Mouse (Mus musculus) liver, embryonic 15.5 days (tissue): ENCODE results near the gene Gm20388. TPM values are rescaled to one million over a fixed set of nuclear protein-coding genes. Genes with fewer than 3 reads are reported as not detected.

Experiments
- ATAC-seq: fragments of 200-750 bp; cut with Nextera tagmentation; 2 replicates; pipeline ENCODE4 v1.8.0; 2017; ENCODE audit warnings: moderate number of reproducible peaks, mild to moderate bottlenecking, moderate library complexity; ENCODE audit not compliant: insufficient read depth
- H3K27ac ChIP-seq: fragments of 300-500 bp; sonication (generic); replicated peaks from 2 replicates; pipeline ENCODE4 v1.5.1; 2015; ENCODE audit warnings: mild to moderate bottlenecking, inconsistent platforms
- H3K27me3 ChIP-seq: fragments of 300-500 bp; sonication (generic); 2 replicates; pipeline ENCODE4 v1.6.1; 2015; ENCODE audit warnings: mild to moderate bottlenecking, inconsistent platforms
- H3K36me3 ChIP-seq: fragments of 300-500 bp; sonication (generic); replicated peaks from 2 replicates; pipeline ENCODE4 v1.6.1; 2015; ENCODE audit warnings: moderate library complexity, mild to moderate bottlenecking, inconsistent platforms
- H3K4me1 ChIP-seq: fragments of 300-500 bp; sonication (generic); replicated peaks from 2 replicates; pipeline ENCODE4 v1.6.1; 2015; ENCODE audit warnings: inconsistent platforms
- H3K4me2 ChIP-seq: fragments of 300-500 bp; sonication (generic); 2 replicates; pipeline ENCODE4 v1.6.1; 2015; ENCODE audit warnings: moderate library complexity, mild to moderate bottlenecking, inconsistent platforms
- H3K4me3 ChIP-seq: fragments of 300-500 bp; sonication (generic); replicated peaks from 2 replicates; pipeline ENCODE4 v1.5.1; 2015; ENCODE audit warnings: mild to moderate bottlenecking, inconsistent platforms
- H3K9ac ChIP-seq: fragments of 300-500 bp; sonication (generic); 2 replicates; pipeline ENCODE4 v1.6.1; 2015; ENCODE audit warnings: moderate library complexity, mild to moderate bottlenecking, inconsistent platforms
- H3K9me3 ChIP-seq: fragments of 300-500 bp; sonication (generic); replicated peaks from 2 replicates; pipeline ENCODE4 v1.6.1; 2016; ENCODE audit warnings: inconsistent platforms
- whole genome bisulfite sequencing: fragments of 180-500 bp; shearing (Covaris S2); methylation state at CpG from one replicate; pipeline ENCODE4 v1.1.7; 2015; ENCODE audit warnings: mixed read lengths; ENCODE audit not compliant: insufficient replicate concordance; 5-methylcytosine and 5-hydroxymethylcytosine counted together
- polyA plus RNA-seq: library from polyadenylated mRNA; unstranded; fragments of >200 nt; fragmentation: Nextera tagmentation; extraction: Ambion mirVana; gene quantifications from 2 replicates; pipeline ENCODE4 v1.2.1, GENCODE M21; 2015

The Gm20388 gene
- polyA plus RNA-seq, 1 experiment from 2014 or later, result not detected

- H3K27me3 ChIP-seq, result no peaks in the 10 kb centered on the region
- no peak within 1 kb of the TSS for H3K4me3 ChIP-seq
- no peak within 1 kb of the TSS for H3K9ac ChIP-seq
- H3K9me3 ChIP-seq, result no peaks in the 10 kb centered on the region
- peaks cover 34% of the 10 kb centered on the region for H3K4me1 ChIP-seq
- H3K4me2 ChIP-seq, result no peak within 1 kb of the TSS; the same call in 1 of the 2 replicates
- 71% methylated on average over 7 of the region's 7 CpGs for WGBS
- ATAC-seq, result no peak
- H3K36me3 ChIP-seq, result peaks cover 4% of the 10 kb centered on the region
- H3K27ac ChIP-seq, result no peak within 1 kb of the TSS
Observed at GRCm38 (mm10) chr8:123062721-123063120, 3152.1 kb downstream of the Gm20388 start, which contains the start of gene Spg7. TSS of gene Spg7 (plus strand) at chr8:123062942.

GRCm38 (mm10) chr8:123064072-123064471, 3153.4 kb downstream of the Gm20388 start:
- Histone ChIP-seq H3K27ac (peak overlapping the region; percentile 95; the same call in 1 of the 2 replicates), H3K4me2 (peak overlapping the region; percentile 82), H3K27me3 (no peaks in the 10 kb centered on the region), H3K4me3 (peak overlapping the region; percentile 97), H3K9me3 (no peaks in the 10 kb centered on the region), H3K9ac (peak overlapping the region; percentile 96; the same call in 1 of the 2 replicates), H3K4me1 (peaks cover 36% of the 10 kb centered on the region), H3K36me3 (peaks cover 13% of the 10 kb centered on the region)
- 85% methylated on average over 4 of the region's 4 CpGs for WGBS
- ATAC-seq, result no peak

GRCm38 (mm10) chr8:123064809-123065213, 3154.2 kb downstream of the Gm20388 start:
- Histone ChIP-seq H3K4me1 (peaks cover 36% of the 10 kb centered on the region), H3K27ac (peak overlapping the region; percentile 95)

GRCm38 (mm10) chr8:123065214-123066100, 3154.8 kb downstream of the Gm20388 start:
- Histone ChIP-seq H3K27me3 (no peaks in the 10 kb centered on the region), H3K9ac (peak overlapping the region; percentile 96), H3K4me2 (peak overlapping the region; percentile 82), H3K36me3 (peaks cover 18% of the 10 kb centered on the region), H3K4me3 (peak overlapping the region; percentile 97), H3K9me3 (no peaks in the 10 kb centered on the region), H3K27ac (peak overlapping the region; percentile 95), H3K4me1 (peaks cover 36% of the 10 kb centered on the region)
- ATAC-seq, result peak; percentile 98
- under 1% methylated on average over 84 of the region's 84 CpGs for WGBS

More at GRCm38 (mm10) chr8:123064809-123065213, 3154.2 kb downstream of the Gm20388 start:
- H3K4me2 ChIP-seq, result peak overlapping the region; percentile 82
- peak; percentile 24 for ATAC-seq
- no peaks in the 10 kb centered on the region for H3K9me3 ChIP-seq
- peak overlapping the region; percentile 96 for H3K9ac ChIP-seq
- under 1% methylated on average over 14 of the region's 14 CpGs for WGBS
- H3K27me3 ChIP-seq, result no peaks in the 10 kb centered on the region
- H3K4me3 ChIP-seq, result peak overlapping the region; percentile 97
- peaks cover 15% of the 10 kb centered on the region for H3K36me3 ChIP-seq

- peak overlapping the region; percentile 97 for H3K4me3 ChIP-seq
- ATAC-seq, result no peak
Observed at GRCm38 (mm10) chr8:123066101-123066683, 3155.6 kb downstream of the Gm20388 start.

GRCm38 (mm10) chr8:123071176-123071575, 3160.5 kb downstream of the Gm20388 start:
- H3K9ac ChIP-seq, result no peak overlapping the region
- 70% methylated on average over 4 of the region's 4 CpGs for WGBS
- H3K4me3 ChIP-seq, result no peak overlapping the region
- peaks cover 13% of the 10 kb centered on the region for H3K4me1 ChIP-seq
- no peak overlapping the region for H3K4me2 ChIP-seq
- peaks cover 65% of the 10 kb centered on the region for H3K36me3 ChIP-seq
- no peaks in the 10 kb centered on the region for H3K9me3 ChIP-seq
- no peaks in the 10 kb centered on the region for H3K27me3 ChIP-seq
- H3K27ac ChIP-seq, result no peak overlapping the region
- no peak for ATAC-seq

More at GRCm38 (mm10) chr8:123066101-123066683, 3155.6 kb downstream of the Gm20388 start:
- Histone ChIP-seq H3K9ac (peak overlapping the region; percentile 96), H3K9me3 (no peaks in the 10 kb centered on the region), H3K27me3 (no peaks in the 10 kb centered on the region), H3K4me1 (peaks cover 36% of the 10 kb centered on the region), H3K4me2 (peak overlapping the region; percentile 82), H3K36me3 (peaks cover 23% of the 10 kb centered on the region), H3K27ac (peak overlapping the region; percentile 95)
- WGBS, result 32% methylated on average over 7 of the region's 7 CpGs

GRCm38 (mm10) chr8:123077213-123077612, 3166.6 kb downstream of the Gm20388 start:
- no peak overlapping the region for H3K27ac ChIP-seq
- no peak overlapping the region for H3K9ac ChIP-seq
- peaks cover 89% of the 10 kb centered on the region for H3K36me3 ChIP-seq
- 0 out of 2 replicates have a peak, but pooled peaks have one; percentile 49 for ATAC-seq
- no peak overlapping the region for H3K4me2 ChIP-seq
- H3K4me1 ChIP-seq, result peaks cover 15% of the 10 kb centered on the region; the same call in 1 of the 2 replicates
- H3K27me3 ChIP-seq, result no peaks in the 10 kb centered on the region
- no peaks in the 10 kb centered on the region for H3K9me3 ChIP-seq
- 54% methylated on average over 6 of the region's 6 CpGs for WGBS
- no peak overlapping the region for H3K4me3 ChIP-seq

GRCm38 (mm10) chr8:123082993-123083392, 3172.4 kb downstream of the Gm20388 start:
- 75% methylated on average over 6 of the region's 6 CpGs for WGBS
- no peaks in the 10 kb centered on the region for H3K27me3 ChIP-seq
- no peaks in the 10 kb centered on the region for H3K9me3 ChIP-seq
- H3K4me2 ChIP-seq, result no peak overlapping the region
- no peak overlapping the region for H3K27ac ChIP-seq
- ATAC-seq, result no peak
- peaks cover 89% of the 10 kb centered on the region for H3K36me3 ChIP-seq
- H3K4me3 ChIP-seq, result no peak overlapping the region
- 0 out of 2 replicates have a peak, but pooled peaks cover under 1% of the 10 kb centered on the region for H3K4me1 ChIP-seq
- H3K9ac ChIP-seq, result no peak overlapping the region

GRCm38 (mm10) chr8:123083610-123084009, 3173.0 kb downstream of the Gm20388 start:
- no peak overlapping the region for H3K27ac ChIP-seq
- no peak overlapping the region for H3K9ac ChIP-seq
- WGBS, result 83% methylated on average over 12 of the region's 12 CpGs
- no peaks in the 10 kb centered on the region for H3K27me3 ChIP-seq
- H3K9me3 ChIP-seq, result no peaks in the 10 kb centered on the region
- H3K4me1 ChIP-seq, result no peaks in the 10 kb centered on the region
- H3K36me3 ChIP-seq, result peaks cover 89% of the 10 kb centered on the region
- H3K4me3 ChIP-seq, result no peak overlapping the region
- H3K4me2 ChIP-seq, result no peak overlapping the region
- ATAC-seq, result no peak

- Histone ChIP-seq H3K36me3 (peaks cover 93% of the 10 kb centered on the region), H3K27ac (no peak overlapping the region), H3K4me3 (no peak overlapping the region), H3K4me2 (no peak overlapping the region), H3K9ac (no peak overlapping the region), H3K4me1 (no peaks in the 10 kb centered on the region), H3K27me3 (no peaks in the 10 kb centered on the region), H3K9me3 (no peaks in the 10 kb centered on the region)
- no peak for ATAC-seq
- 80% methylated on average over 9 of the region's 9 CpGs for WGBS
Observed at GRCm38 (mm10) chr8:123087289-123087688, 3176.6 kb downstream of the Gm20388 start.

- WGBS, result 86% methylated on average over 11 of the region's 11 CpGs
- Histone ChIP-seq H3K27ac (no peak overlapping the region), H3K27me3 (no peaks in the 10 kb centered on the region)
Observed at GRCm38 (mm10) chr8:123097216-123097615, 3186.6 kb downstream of the Gm20388 start.

More at GRCm38 (mm10) chr8:123097216-123097615, 3186.6 kb downstream of the Gm20388 start:
- no peak overlapping the region for H3K4me2 ChIP-seq
- no peaks in the 10 kb centered on the region for H3K9me3 ChIP-seq
- peaks cover 8% of the 10 kb centered on the region for H3K4me1 ChIP-seq
- H3K36me3 ChIP-seq, result peaks cover 48% of the 10 kb centered on the region
- no peak for ATAC-seq
- H3K4me3 ChIP-seq, result no peak overlapping the region
- no peak overlapping the region for H3K9ac ChIP-seq
